Mouse (Mus musculus) ES-CJ7 (cell line): ENCODE measurements around the gene 1700056E22Rik.
A peak's percentile ranks its signal among the peaks of the same experiment; 100 is the strongest.

Source experiments
- DNase-seq: peaks from one replicate; pipeline ENCODE4 v3.0.0; 2011; ENCODE audit warnings: low read depth, low spot score

Gene 1700056E22Rik

GRCm38 (mm10) chr1:184019042-184019721, 14.9 kb downstream of the 1700056E22Rik start:
- peak; percentile 94 for DNase-seq

- no peak for DNase-seq
These were observed 16.5 kb downstream of the 1700056E22Rik start for GRCm38 (mm10) chr1:184017606-184018005.

- DNase-seq = no peak
These were observed 17.9 kb downstream of the 1700056E22Rik start for GRCm38 (mm10) chr1:184015995-184016730.

- DNase-seq = no peak
These were observed 20.0 kb downstream of the 1700056E22Rik start for GRCm38 (mm10) chr1:184014091-184014490.

GRCm38 (mm10) chr1:184013106-184013505, 21.0 kb downstream of the 1700056E22Rik start, which contains the start of gene Dusp10:
Gene Dusp10, plus strand, starts transcription at chr1:184013302.
- no peak for DNase-seq

- no peak for DNase-seq
These were observed 22.8 kb downstream of the 1700056E22Rik start for GRCm38 (mm10) chr1:184011311-184011710.

- DNase-seq = no peak
These were observed 28.0 kb downstream of the 1700056E22Rik start for GRCm38 (mm10) chr1:184006086-184006485.

GRCm38 (mm10) chr1:184005315-184006058, 28.6 kb downstream of the 1700056E22Rik start:
- DNase-seq = no peak

GRCm38 (mm10) chr1:184004311-184004710, 29.8 kb downstream of the 1700056E22Rik start:
- no peak for DNase-seq

- no peak for DNase-seq
These were observed 31.6 kb downstream of the 1700056E22Rik start for GRCm38 (mm10) chr1:184002470-184002869.

- no peak for DNase-seq
These were observed 36.9 kb downstream of the 1700056E22Rik start for GRCm38 (mm10) chr1:183997207-183997606.

GRCm38 (mm10) chr1:183991921-183992320, 42.2 kb downstream of the 1700056E22Rik start:
- no peak for DNase-seq

GRCm38 (mm10) chr1:183987711-183988245, 46.3 kb downstream of the 1700056E22Rik start:
- no peak for DNase-seq
